Mouse (Mus musculus) common myeloid progenitor, adult 5-6 weeks (primary cell): ENCODE results near the gene Ctdsp2. TPM values are rescaled to one million over a fixed set of nuclear protein-coding genes. Genes with fewer than 3 reads are reported as not detected.

ENCODE experiments used
- ATAC-seq: replicated peaks from 2 replicates; pipeline ENCODE4 v1.8.0; 2016; ENCODE audit warnings: low read depth, mild to moderate bottlenecking, moderate TSS enrichment, inconsistent platforms; ENCODE audit not compliant: poor library complexity, severe bottlenecking
- total RNA-seq: library from RNA; stranded (forward); fragments of 200-1000, 187-1606 nt; gene quantifications from 2 replicates; pipeline ENCODE4 v1.2.3, GENCODE M21; 2017

Gene Ctdsp2
- 33.9 and 42.8 TPM in 2 replicates for total RNA-seq

DNA sequence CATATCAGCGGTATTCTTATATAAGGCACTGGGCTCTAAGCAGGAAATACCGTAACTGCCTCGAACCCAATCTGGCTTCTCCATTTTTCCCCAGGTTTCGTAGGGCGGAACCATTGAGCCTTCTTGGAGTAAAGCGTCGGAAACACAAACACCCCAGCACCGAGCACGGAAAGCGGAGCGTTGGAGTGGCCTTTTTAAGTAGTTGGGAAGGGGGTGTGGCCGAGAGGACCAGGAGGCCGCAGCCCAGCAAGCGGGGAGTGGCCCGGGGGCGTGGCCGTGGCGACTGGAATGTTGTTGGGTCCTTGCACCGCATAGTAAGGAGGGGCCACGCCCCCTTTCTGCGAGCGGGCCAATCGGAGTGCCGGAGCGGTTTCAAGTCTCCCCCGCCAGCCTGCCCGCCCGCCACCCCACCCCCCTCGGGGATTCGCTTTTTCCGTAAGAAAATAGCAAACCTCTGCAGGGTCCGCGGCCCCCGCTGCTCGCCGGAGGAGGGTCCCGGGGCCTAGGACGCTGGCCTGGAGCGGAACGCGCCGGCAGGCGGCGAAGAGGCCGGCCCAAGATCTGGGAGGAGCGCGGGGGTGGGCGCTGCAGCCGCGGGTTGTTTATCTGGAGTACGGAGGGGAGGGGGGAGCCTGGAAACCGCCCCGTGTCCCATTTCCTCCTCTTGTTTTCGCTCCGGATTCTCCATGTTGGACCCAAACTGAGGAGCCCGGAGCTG lies at the start of gene Ctdsp2:
Ctdsp2 (plus strand) TSS at position 441 of the 718 bp plus-strand sequence.
- ATAC-seq: peak; percentile 87

DNA sequence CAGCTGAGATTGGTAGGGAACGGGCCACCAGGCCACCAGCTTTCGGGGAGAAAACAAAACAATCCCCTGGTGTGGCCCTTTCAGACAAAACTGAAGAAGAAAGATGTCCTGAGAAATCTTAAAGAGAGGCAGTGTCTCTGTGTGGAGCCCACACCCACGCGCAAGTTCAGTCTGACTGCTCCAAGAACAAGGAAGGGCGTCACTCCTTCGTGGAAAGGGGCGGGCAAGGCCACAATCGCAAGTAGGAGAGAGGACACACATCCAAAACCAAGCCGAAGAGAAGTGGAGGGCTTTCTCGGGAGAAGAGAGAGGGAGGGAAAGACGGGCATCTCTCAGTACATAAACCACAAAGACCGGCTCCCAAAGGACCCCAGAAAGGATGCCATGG lies 49.7 kb upstream of the Ctdsp2 start:
- ATAC-seq: no peak

DNA sequence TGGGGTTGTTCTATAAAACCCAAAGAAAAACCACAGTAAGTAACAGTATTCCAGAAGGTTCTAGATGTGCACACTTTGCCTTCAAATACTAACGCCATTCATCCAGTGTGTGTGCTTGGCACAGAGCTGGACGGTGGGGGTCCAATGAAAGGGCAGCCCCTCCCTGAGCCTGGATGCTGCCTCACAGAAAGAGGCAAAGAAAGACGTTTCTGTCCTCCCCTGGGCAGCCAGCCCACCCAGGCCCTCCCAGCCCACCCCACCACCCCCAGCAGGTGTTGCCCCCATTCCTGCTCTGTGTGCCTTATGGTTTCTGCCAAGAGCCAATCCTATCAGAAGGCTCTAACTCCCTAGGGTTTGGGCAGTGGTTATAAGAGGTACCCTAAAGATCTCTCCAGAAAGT lies 49.0 kb upstream of the Ctdsp2 start:
- no peak for ATAC-seq

DNA sequence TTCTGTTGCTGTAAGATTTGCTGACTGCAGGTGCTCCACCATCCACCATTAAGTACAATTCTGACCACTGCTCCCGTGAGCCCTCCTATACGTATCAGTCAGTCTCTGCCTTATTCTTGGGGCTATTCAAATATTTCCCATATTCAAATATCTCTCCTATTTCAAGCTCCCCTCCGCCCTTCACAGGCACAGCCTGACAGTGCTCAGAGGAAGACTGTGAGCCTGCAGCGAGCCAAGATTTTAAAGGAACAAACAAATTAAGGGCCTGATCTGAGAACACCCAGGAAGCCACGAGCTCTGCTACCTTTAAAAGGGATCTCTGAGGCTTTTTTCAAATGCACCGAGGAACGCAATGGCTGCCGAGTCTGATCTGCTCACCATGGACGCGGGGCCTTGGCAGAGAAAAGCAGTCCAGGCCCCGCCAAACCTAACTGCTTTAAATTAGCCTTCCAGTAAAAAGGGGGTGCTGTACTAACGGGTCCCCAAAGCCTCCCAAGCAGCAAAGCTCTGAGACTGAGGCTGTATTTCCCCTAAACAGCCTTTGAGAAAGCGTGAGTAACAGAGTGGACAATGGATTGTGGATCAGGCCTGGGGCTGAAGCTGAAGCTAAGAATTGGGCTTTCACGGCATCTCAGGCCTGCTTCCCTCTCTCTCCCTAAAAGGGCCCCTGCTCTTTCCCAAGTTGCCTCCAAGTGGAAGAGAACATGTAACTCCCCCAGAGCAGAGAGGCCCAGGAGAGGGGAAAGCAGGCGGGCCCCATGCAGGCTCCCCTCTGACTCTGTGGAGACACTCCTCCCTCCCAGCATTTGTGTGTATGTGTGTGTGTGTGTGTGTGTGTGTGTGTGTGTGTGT lies 48.0 kb upstream of the Ctdsp2 start:
- no peak for ATAC-seq

DNA sequence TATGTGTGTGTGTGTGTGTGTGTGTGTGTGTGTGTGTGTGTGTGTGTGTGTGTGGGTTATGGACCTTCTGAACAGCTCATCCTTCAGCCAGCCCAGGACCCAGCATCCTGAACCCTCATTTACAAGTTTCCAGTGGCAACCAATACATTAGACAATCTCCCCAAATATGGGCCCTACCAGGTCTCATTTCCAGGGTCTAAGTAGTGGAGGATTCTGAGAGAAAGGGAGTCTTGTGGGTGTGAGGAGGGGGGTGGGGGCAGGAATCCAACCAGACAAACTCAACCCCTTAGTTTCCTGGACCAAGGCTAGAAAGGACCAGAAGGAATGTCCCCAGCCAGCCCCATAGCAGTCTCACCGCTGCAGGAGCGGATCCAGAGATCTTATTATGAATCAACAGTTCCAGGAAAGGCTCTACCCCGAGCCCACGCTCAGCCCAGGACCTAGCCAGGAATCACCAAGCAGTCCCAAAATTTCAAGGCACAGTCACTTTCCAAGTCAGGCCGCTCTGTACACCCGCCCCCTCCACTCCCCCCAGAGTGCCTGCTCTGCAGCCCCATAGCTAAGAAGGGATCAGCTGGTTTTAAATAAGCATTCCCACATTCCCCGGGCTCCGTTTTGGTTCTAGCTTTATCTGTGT lies 47.3 kb upstream of the Ctdsp2 start:
- ATAC-seq: no peak

DNA sequence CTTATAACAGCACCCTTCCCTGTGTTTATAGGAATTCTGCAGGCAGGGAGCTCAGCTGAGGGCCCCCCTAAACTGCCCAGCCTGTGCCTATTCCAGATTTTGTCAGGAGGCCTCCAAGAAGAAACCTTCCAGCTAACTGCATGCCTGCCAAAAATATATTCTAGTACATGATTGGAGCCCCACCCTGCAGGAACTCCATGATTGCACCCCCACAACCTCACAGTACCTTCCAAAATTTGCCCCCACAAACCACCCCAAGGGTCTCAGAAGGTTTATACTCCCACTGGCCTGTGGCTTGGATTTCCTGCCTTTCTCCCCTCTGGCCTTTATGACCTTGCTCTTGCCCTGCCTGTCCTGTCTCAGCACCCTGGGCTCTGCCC lies 46.8 kb upstream of the Ctdsp2 start:
- no peak for ATAC-seq

DNA sequence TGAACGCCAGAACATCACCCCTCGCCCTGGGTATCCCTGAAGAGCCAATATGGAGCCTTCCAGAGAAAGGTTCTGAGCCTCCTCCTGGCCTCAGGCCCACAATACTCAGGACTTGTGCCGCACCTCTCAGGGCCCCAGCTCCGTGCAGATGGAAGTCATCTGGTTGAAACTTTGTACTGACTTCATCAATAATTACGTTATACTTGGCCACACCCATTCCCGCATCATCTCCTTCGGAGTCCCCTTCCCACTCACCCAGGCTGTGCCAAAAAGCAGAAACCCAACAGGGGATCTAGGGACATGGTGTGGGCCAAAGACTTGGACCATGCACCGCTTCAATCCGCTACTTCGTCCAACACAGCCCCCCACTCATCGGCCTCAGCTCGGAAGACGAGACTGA lies 44.0 kb upstream of the Ctdsp2 start:
- ATAC-seq: no peak

DNA sequence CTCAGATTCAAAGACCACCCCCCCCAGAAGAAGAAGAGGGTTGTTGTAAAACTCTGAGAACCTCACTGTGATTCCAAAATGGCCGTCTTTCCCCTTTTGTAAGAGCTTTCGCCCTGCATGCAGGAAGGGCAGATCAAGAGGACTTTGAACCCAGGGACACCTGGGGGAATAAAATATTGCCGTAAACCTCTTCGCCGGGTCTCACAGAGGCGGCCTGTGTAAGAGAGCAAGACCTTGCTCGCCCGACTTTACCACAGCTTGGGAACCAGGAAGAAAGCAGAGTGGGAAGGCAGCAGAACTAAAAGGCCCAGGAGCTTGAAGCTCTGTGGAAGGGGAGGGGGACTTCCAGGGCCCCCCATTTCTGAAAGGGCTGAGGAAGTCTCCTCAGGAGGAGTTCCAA lies 43.4 kb upstream of the Ctdsp2 start:
- no peak for ATAC-seq

DNA sequence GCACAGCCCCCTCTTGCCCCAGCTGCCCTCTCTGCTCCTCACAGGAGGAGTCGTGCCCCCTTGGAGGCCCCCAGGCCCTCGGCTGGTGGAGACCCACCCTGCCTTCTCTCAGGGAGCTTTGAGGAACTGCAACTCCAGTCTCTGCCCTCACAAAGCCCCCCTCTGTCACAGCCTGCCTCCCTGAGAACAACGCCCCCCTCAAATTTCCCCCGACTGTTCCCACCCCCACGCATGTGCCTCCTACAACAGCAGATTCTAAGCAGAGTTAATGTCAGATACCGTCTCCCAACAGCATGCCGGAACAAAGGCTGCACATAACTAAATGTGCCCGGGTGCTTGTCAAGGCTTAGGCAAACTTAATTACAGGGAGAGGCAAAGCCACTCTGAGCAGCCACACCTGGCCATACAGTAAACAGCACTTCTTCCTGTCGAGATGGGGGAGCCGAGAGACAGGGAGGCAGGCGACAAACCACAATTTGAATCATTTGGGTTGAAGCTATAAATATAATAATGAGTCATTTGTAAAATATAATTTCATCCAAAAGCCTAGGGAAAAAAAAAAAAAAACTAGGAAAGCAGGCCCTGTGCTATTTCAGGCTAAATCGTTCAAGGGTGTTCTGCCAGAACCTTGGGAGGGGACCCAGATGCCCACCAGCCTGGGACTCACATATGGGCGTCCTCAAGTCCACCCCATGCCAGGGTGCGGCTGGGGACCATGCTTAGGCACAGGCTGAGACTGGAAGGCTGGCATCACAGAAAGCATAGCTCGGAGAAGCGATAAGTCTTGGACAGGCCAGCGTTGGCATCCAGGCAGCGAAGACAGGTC lies 42.7 kb upstream of the Ctdsp2 start:
- peak; percentile 39; the same call in 1 of the 2 replicates for ATAC-seq

DNA sequence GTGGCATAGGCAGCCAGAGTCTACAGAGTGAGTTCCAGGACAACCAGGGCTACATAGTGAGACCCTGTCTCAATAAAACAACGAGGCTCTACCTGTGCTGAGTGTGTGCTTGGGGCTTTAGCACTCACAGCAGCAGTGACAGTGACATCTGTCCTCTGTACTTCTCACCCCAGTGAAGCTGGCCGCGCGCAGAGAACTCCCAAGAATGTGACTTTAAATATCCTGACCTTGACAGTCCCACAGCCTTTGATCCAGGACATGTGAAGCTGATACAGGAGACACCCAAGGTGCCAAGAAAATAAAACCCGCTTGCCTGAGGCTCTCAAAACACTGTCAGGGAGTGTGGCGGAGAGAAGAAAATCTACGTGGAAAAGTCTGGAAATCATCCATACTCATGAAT lies 37.6 kb upstream of the Ctdsp2 start:
- ATAC-seq: no peak

DNA sequence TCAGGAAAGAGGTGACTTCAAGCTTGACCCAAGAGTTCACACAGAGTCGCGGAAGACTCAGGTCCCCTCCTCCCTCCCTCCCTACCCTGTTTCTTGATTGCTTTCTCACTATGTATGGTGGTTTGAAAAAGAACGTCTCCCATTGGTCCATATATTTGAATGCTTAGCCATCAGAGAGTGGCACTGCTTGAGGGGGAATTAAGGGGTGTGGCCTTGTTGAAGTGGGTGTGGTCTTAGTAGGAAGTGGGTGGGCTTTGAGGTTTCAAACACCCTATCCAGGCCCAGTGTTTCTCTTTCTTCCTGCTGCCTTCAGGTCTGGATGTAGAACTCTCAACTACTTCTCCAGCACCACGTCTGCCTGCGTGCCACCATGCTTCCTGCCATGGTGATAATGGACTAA lies 33.0 kb upstream of the Ctdsp2 start:
- ATAC-seq: no peak

DNA sequence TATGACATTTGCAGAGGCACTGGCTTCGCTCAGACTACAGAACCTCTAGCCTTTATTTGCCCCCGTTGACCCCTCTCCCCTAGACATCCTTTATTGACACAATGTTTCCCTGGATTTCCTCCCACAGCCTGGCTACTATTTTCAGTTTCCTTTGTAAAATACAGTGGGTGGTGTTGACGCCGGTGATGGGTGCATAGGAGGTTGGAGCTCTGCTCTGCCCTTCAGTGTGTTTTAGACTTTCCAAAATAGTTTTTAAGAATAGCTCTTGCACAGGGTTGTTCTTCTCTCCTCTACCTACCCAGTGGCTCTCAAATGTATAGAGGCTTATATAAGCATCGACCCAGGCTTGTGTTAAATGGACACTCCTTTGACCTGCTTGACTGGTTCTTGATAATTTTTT lies 28.7 kb upstream of the Ctdsp2 start:
- ATAC-seq: no peak

DNA sequence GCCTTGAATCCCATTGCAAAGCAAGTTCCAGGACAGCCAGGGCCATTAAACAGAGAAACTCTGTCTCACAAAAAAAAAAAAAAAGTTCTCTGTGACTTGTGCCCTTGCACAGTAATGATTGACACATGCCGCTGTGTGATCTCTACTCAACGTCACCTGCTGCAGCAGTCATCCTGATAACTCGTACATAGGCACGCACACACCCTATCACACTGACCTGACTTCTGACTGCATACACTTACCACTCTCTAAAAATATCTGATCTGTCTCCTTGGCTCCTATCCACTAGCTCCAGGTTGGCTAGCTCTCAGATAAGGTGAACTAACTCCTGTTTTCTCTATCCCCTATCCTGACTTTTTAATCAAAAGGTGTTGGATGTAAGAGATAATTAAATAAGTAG lies 27.9 kb upstream of the Ctdsp2 start:
- ATAC-seq: no peak

DNA sequence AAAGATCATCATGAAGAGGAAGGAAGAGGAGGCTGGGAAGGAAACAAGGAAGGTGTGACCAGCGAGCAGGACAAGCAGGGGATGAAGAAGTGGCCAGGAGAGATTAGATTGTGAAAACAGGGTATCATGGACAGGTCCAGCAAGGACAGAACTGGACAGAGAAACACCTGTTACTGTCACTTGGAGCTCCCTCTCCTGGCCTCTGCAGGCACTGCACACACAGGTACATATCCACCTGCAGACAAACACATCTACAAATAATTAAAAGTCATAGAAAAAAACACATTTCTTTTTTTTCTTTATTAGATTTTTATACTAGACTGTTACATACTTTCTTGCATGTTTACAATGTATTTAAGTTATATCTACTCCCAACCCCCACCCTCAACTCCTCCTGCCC lies 26.1 kb upstream of the Ctdsp2 start:
- ATAC-seq: no peak

DNA sequence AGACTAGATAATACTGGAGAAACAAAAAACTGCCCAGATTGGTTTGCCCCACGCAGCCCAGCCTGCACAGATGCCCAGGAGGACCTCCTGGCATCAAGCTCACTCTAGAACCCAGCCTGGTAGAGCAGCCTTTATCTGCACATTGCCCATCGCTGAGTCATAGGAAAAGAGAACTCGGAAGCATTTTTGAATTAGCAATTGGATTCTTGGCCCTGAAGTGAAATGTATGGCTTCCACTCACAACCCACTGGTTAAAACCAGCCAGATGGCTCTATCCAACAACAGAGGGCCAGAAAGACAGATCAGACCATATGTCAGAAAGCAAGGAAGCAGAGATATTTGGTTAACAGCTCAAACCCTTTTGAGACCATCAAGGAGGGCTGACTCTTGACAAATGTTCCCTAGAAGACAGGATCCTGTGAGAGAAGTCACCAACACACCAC lies 25.5 kb upstream of the Ctdsp2 start:
- ATAC-seq: no peak

DNA sequence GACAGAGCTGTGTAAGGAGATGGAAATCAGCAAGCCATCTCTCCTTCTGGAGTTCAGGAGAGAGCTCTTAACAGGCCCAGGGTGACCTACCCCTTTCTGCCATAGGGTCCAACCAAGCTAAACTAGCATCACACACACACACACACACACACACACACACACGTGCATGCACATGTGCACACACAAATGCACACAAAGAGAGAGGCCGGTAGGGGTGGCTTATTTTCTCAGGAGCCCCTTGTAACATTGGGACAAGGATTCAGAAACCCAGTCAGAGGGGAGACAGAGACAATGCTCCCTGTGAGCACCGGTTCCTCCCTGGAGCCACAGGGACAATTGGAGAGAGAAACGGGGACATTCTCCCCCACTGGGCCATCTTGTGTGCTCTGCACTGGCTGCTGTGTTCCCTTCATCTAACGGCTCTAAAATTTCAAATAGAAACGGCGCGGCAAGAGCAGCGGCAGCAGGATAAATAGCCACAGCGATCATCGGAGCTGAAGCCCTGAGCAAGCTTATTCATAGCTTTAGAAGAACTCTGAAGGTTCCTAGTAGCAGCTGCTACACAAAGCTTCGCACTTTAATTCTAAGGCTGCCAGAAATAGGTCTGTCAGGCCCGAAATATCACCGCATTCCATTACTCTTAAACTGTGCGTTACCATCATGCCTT lies 21.7 kb upstream of the Ctdsp2 start:
- no peak for ATAC-seq

DNA sequence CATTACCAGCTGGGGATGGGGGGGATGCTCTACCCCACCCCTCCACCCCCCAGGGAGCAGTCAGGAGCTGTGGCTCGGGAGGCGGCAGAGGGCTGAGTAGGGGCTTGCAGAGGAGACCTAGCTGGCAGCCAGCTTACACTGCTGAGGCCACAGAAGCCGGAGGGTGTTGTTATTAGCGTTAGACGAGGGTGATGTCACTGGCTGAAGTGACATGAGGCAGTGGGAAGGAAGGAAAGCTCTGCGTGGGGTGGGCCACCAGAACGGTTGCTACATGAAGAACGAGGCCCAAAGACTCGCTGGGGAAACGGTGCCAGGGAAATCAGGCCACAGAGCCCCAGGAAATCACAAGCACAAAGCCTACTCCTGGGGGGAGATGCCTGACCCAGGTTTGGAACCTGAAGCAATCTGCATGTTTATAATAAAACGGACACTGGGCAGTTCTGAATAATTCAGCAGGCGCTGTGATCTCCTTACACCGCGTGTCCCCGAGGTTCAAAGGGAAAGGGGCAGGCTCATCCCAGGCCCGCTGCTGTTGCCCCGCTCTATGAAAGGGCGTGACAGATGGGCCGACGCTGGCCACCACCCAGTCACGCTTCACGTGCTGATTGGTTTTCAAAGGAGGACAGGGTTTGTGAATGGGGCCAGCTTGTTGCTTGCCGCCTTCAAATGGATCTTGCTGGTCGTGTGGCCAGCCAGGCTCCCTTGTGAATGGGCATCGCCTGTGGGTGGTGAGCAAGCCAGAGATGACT lies 21.0 kb upstream of the Ctdsp2 start:
- ATAC-seq: peak; percentile 81

DNA sequence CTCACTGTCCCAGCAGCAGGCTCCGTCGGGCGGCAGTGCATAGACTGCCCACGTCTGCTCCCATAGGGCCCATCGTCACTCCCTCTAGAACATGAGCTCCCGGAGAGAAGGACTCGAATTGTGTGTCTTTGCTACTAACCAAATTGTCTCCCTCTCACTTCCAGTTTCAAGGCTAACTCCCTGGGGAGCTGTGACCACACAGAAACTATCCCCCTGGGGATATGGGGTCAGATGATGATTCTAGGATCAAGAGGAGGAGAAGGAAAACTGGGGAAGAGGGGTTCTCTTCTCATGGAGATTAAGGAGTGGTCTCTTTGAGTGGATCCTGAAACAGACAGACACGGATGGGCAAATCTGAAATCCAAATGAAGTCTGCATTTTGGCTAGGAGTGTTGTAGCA lies 18.0 kb upstream of the Ctdsp2 start:
- ATAC-seq: no peak

DNA sequence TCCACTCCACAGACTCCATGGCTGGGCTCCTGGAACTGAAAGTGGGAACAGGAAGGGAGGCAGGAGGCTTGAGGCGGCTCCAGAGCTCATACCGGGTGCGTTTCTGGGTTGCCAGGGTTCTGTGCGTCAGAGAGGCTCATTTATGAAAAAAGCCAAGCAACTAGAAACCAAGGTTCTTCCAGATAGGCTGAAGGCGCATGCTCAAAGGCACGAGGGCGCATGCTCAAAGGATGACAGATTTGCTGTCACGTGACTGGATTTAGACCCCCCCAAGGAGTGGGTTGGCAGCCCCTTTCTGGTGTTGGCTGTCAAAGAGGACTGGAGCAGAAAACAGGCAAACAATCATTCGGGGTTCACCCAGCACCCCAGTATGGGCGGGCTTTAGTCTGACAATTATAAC lies 16.8 kb upstream of the Ctdsp2 start:
- no peak for ATAC-seq
